Mouse (Mus musculus) embryonic fibroblast, embryonic 13.5 days (primary cell): ENCODE results near the gene Spata16. TPM values are rescaled to one million over a fixed set of nuclear protein-coding genes. Genes with fewer than 3 reads are reported as not detected.
"Not testable (repeated sequence)": the region's sequence is repeated elsewhere in the genome, so short reads cannot be mapped to it uniquely, and the experiment has no call there.

Source experiments
- H3K27ac ChIP-seq: 2 replicates; pipeline ENCODE4 v1.5.1; 2012; ENCODE audit warnings: low read length, control low read depth, inconsistent platforms; ENCODE audit not compliant: insufficient read depth
- H3K4me1 ChIP-seq: 2 replicates; pipeline ENCODE4 v1.6.1; 2011; ENCODE audit warnings: low read length; ENCODE audit not compliant: control insufficient read depth, insufficient read depth
- H3K4me3 ChIP-seq: 2 replicates; pipeline ENCODE4 v1.5.1; 2011; ENCODE audit warnings: mild to moderate bottlenecking, control low read depth, low read length; ENCODE audit not compliant: insufficient read depth
- CTCF ChIP-seq: IDR thresholded peaks from 2 replicates; pipeline ENCODE4 v1.5.1; 2011; ENCODE audit warnings: mild to moderate bottlenecking, control low read depth, low read length, moderate library complexity, borderline replicate concordance; ENCODE audit not compliant: insufficient read depth
- POLR2A ChIP-seq: IDR thresholded peaks from 2 replicates; pipeline ENCODE4 v1.6.1; 2011; ENCODE audit warnings: low read depth, mild to moderate bottlenecking, control low read depth, low read length, moderate library complexity
- polyA plus RNA-seq: library from polyadenylated mRNA; stranded (reverse); fragments of >200 nt; gene quantifications from 2 replicates; pipeline ENCODE4 v1.2.4, GENCODE M21; 2011; ENCODE audit warnings: low read depth; ENCODE audit not compliant: missing spikeins, insufficient read length

Spata16 gene
- polyA plus RNA-seq: not detected in 2 replicates

- no peak for TF ChIP-seq POLR2A
- TF ChIP-seq CTCF: no peak
- Histone ChIP-seq H3K4me3 (no peak within 1 kb of the TSS), H3K4me1 (no peaks in the 10 kb centered on the region), H3K27ac (no peak within 1 kb of the TSS)
Observed at GRCm38 (mm10) chr3:26637402-26637801, at the start of gene Spata16. Spata16 (plus strand) TSS chr3:26637620.

GRCm38 (mm10) chr3:26604861-26605260 lies 32.6 kb upstream of the Spata16 start:
- no peaks in the 10 kb centered on the region for H3K4me1 ChIP-seq
- no peak overlapping the region for H3K27ac ChIP-seq
- TF ChIP-seq POLR2A: no peak
- no peak for TF ChIP-seq CTCF
- H3K4me3 ChIP-seq: no peak overlapping the region

DNA sequence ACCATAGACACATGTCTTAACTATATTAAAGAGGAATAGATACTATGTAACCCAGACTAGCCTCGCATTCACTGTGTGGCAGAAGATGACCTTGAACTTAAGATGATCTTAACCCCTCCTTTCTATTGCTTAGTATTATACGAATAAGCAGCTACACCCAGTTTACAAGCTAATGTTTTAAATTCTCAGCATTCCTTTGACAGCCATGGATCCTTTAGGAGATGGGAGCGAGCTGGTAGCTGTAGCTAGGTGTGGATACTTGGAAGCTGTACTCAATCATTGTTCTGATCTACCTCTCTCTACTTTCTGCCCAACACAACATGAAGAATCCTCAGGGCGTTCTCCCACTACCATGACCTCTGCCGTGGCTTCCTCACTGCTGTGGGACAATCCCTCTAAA lies 28.9 kb upstream of the Spata16 start:
- no peak overlapping the region for H3K27ac ChIP-seq
- no peak for TF ChIP-seq CTCF
- TF ChIP-seq POLR2A: no peak
- H3K4me3 ChIP-seq: no peak overlapping the region
- H3K4me1 ChIP-seq: no peaks in the 10 kb centered on the region

GRCm38 (mm10) chr3:26639214-26639613 lies 1.8 kb downstream of the Spata16 start:
- Histone ChIP-seq H3K4me1 (no peaks in the 10 kb centered on the region), H3K27ac (no peak overlapping the region)
- TF ChIP-seq POLR2A: no peak
- TF ChIP-seq CTCF: no peak

DNA sequence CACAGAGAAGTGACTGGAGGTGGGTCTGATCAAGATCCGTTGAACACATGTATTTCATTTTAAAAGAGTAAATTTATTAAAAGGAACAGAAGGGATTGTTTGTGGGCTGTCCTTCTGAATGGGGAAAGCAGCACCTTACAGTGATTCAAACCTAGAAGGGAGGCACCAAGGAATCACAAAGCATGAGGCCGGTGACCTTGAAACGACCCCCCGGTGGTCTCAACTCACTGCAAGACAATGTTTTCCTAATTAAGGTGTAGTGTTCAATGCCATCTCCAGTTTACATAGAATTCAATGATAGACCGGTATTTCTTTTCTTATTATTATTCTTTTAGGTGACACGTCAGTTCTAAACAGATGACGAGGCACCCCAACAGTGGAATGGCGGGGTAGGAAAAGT lies 2.4 kb downstream of the Spata16 start:
- Histone ChIP-seq H3K27ac (no peak overlapping the region), H3K4me3 (no peak overlapping the region), H3K4me1 (no peaks in the 10 kb centered on the region)
- TF ChIP-seq CTCF (no peak), POLR2A (no peak)

More at GRCm38 (mm10) chr3:26639214-26639613, 1.8 kb downstream of the Spata16 start:
- H3K4me3 ChIP-seq: no peak overlapping the region

DNA sequence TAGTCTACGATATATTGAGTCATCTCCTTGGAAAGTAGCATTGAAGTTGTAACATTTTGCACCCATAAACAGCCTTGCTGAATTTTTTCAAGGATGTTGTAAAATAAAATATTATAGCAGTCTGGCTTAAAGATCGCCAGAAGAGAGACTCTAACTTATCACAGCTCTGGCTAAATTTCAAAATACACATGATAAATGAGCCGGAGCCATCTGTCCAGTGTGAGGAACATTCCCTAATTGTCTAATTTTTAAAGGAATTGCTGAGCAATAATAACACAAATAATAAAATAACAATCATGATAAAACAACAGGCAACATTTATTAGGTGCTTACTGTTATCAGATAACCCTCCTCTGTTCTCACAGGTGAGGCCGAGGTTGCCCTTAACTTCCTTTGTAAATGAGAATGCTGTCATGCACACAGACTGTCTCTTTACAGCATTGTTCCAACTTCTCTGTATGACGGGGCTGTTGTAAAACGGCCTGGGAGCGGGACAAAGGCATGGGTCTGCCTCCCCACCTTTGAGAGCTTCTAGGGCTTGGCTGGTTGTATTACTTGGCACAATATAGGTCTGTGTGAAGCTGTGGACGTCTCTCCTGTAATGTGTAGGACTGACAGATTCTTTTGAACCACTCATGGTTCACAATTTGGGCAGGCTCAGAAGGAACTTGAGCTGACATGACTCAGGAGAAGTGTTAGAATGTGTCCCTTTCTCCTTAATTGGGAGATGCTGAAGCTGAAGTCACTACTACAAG lies 3.1 kb downstream of the Spata16 start:
- Histone ChIP-seq H3K4me3 (no peak overlapping the region), H3K27ac (no peak overlapping the region), H3K4me1 (no peaks in the 10 kb centered on the region)
- TF ChIP-seq POLR2A (no peak), CTCF (no peak)

- Histone ChIP-seq H3K4me1 (no peaks in the 10 kb centered on the region), H3K27ac (no peak overlapping the region), H3K4me3 (no peak overlapping the region)
- TF ChIP-seq POLR2A (no peak), CTCF (no peak)
Observed at GRCm38 (mm10) chr3:26641351-26642249, 4.2 kb downstream of the Spata16 start.

DNA sequence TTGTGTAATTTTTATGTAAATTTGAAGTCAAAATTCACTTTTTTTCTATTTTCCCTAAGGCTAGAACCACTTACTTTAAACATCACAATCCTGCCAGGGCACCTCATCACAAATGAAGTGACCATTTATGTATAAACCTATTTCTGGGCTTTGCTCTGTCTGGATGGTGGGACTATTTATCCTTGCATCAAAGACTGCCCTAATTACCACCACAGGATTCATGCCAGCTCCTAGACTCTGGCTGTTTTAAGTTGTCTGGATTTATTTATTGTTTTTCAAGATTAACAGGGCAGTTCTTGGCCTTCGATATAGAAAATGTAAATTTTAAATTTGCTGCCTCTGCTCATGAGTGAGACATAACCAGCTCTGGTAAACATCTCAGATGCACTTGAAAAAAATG lies 6.7 kb downstream of the Spata16 start:
- no peaks in the 10 kb centered on the region for H3K4me1 ChIP-seq
- H3K27ac ChIP-seq: no peak overlapping the region
- no peak overlapping the region for H3K4me3 ChIP-seq
- no peak for TF ChIP-seq CTCF

DNA sequence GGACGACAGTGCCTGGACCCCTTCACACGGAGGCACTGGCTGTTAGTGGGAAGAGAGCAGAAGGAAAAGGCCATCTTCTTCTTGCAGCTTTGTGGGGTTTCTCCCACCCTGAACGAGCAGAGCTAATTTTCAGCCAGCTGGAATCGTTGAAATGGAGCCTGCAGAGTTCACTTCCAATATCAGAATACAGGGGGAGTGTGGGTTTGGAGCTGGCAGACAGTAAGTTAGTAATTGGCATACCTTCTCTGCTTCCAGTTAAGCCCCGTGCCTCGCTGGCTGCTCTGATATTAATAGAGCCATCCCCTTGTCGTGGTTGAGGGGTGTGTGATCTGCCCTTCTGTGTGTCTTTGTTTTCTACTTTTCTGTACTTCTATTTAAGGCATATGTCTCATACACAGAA lies 9.4 kb downstream of the Spata16 start:
- Histone ChIP-seq H3K4me1 (no peaks in the 10 kb centered on the region), H3K27ac (no peak overlapping the region), H3K4me3 (no peak overlapping the region)
- TF ChIP-seq CTCF (no peak), POLR2A (no peak)

GRCm38 (mm10) chr3:26685832-26686231 lies 48.4 kb downstream of the Spata16 start:
- H3K4me3 ChIP-seq: no peak overlapping the region
- H3K4me1 ChIP-seq: no peaks in the 10 kb centered on the region
- H3K27ac ChIP-seq: no peak overlapping the region
- TF ChIP-seq CTCF (no peak), POLR2A (no peak)

GRCm38 (mm10) chr3:26709492-26709891 lies 72.1 kb downstream of the Spata16 start:
- H3K4me3 ChIP-seq, H3K27ac ChIP-seq, H3K4me1 ChIP-seq: not testable (repeated sequence)
